Mouse (Mus musculus) mouse embryonic stem cell (cell line): ENCODE measurements around the gene Anapc4.

Source experiments
- in situ Hi-C, 2 experiments: fragments of 300-500 bp; cut with MboI; formaldehyde crosslinking; loops; 1 replicate in 1 of 2; 3 replicates in 1 of 2; pipeline ENCODE4 v1.14.3; 2019 to 2020; ENCODE audit warnings: low sequenced_read_pairs in 2 of 2, low pct_unique_long_range_greater_than_20kb in 1 of 2, mixed read lengths in 1 of 2; ENCODE audit not compliant: unreplicated experiment in 1 of 2

Gene Anapc4

GRCm38 (mm10) chr5:52833761-52834274 lies at the start of gene Anapc4:
Gene Anapc4 (plus strand): TSS chr5:52834012.
- in situ Hi-C loops = loop anchor here in 1 of 2 experiments (25.0 kb wide), 1 partner anchor 697 kb away; no protein-coding TSS in a partner anchor

GRCm38 (mm10) chr5:52786556-52787322 lies 47.1 kb upstream of the Anapc4 start:
- in situ Hi-C loops = no loop called here

- in situ Hi-C loops = no loop called here
Measured at GRCm38 (mm10) chr5:52793230-52793629, 40.6 kb upstream of the Anapc4 start.

- in situ Hi-C loops = no loop called here
Measured at GRCm38 (mm10) chr5:52794109-52794508, 39.7 kb upstream of the Anapc4 start.

GRCm38 (mm10) chr5:52799274-52799985 lies 34.4 kb upstream of the Anapc4 start:
- in situ Hi-C loops = no loop called here

- in situ Hi-C loops = no loop called here
Measured at GRCm38 (mm10) chr5:52805801-52806200, 28.0 kb upstream of the Anapc4 start.

GRCm38 (mm10) chr5:52806349-52806748 lies 27.5 kb upstream of the Anapc4 start:
- in situ Hi-C loops = no loop called here

GRCm38 (mm10) chr5:52807030-52807429 lies 26.8 kb upstream of the Anapc4 start:
- in situ Hi-C loops = no loop called here

- in situ Hi-C loops = no loop called here
Measured at GRCm38 (mm10) chr5:52810446-52810845, 23.4 kb upstream of the Anapc4 start.

GRCm38 (mm10) chr5:52811056-52811455 lies 22.8 kb upstream of the Anapc4 start:
- in situ Hi-C loops = no loop called here

GRCm38 (mm10) chr5:52812456-52812855 lies 21.4 kb upstream of the Anapc4 start:
- in situ Hi-C loops = no loop called here

- in situ Hi-C loops = no loop called here
Measured at GRCm38 (mm10) chr5:52813312-52813711, 20.5 kb upstream of the Anapc4 start.

- in situ Hi-C loops = no loop called here
Measured at GRCm38 (mm10) chr5:52818676-52819075, 15.1 kb upstream of the Anapc4 start.

- in situ Hi-C loops = no loop called here
Measured at GRCm38 (mm10) chr5:52821691-52822090, 12.1 kb upstream of the Anapc4 start.

- in situ Hi-C loops = loop anchor here in 1 of 2 experiments (25.0 kb wide), 1 partner anchor 691 kb away; no protein-coding TSS in a partner anchor
Measured at GRCm38 (mm10) chr5:52827923-52828322, 5.9 kb upstream of the Anapc4 start.

- in situ Hi-C loops = loop anchor here in 1 of 2 experiments (25.0 kb wide), 1 partner anchor 696 kb away; no protein-coding TSS in a partner anchor
Measured at GRCm38 (mm10) chr5:52833005-52833404, 807 bp upstream of the Anapc4 start.

GRCm38 (mm10) chr5:52834386-52834785 lies 574 bp downstream of the Anapc4 start:
- in situ Hi-C loops = loop anchor here in 1 of 2 experiments (25.0 kb wide), 1 partner anchor 697 kb away; no protein-coding TSS in a partner anchor

- in situ Hi-C loops = loop anchor here in 1 of 2 experiments (25.0 kb wide), 1 partner anchor 707 kb away; no protein-coding TSS in a partner anchor
Measured at GRCm38 (mm10) chr5:52844319-52844718, 10.5 kb downstream of the Anapc4 start.

GRCm38 (mm10) chr5:52855727-52856126 lies 21.9 kb downstream of the Anapc4 start:
- in situ Hi-C loops = no loop called here
